8 mouse cellular contexts compared by ENCODE assay signal in genomic region chr15:103347275-103347684, GRCm38 (mm10). TPM values are rescaled to one million over a fixed set of nuclear protein-coding genes. Genes with fewer than 3 reads are reported as not detected.
DNase-seq lines count a peak whose midpoint lies in the region; ATAC-seq and TF ChIP-seq lines count a peak whose summit lies in the region.

No protein-coding gene starts in this region.

- H3K4me1 ChIP-seq in heart, embryonic 11.5 days (ENCODE audit: control insufficient read depth, insufficient read depth, low read length): no peaks in the 10 kb centered on the region
- H3K4me1 ChIP-seq in limb, embryonic 14.5 days (ENCODE audit: control insufficient read depth, insufficient read depth, low read length): no peaks in the 10 kb centered on the region

- H3K9me3 ChIP-seq in heart, embryonic 11.5 days (replicated peaks; ENCODE audit: control insufficient read depth, low read length): no peaks in the 10 kb centered on the region
- H3K9me3 ChIP-seq in limb, embryonic 14.5 days (ENCODE audit: control insufficient read depth, low read length): no peaks in the 10 kb centered on the region

- H3K4me3 ChIP-seq in heart, embryonic 11.5 days (ENCODE audit: low read depth, low read length): no peak overlapping the region
- no peak overlapping the region for H3K4me3 ChIP-seq in limb, embryonic 14.5 days (replicated peaks; ENCODE audit: low read length)

- no peak for TF ChIP-seq POLR2A in limb, embryonic 14.5 days (IDR thresholded peaks at IDR 0.05; ENCODE audit: borderline replicate concordance, extremely low read depth, insufficient read depth, insufficient read length)

- H3K27me3 ChIP-seq in heart, embryonic 11.5 days (ENCODE audit: control insufficient read depth, insufficient read depth, low read length): no peaks in the 10 kb centered on the region
- no peaks in the 10 kb centered on the region for H3K27me3 ChIP-seq in limb, embryonic 14.5 days (ENCODE audit: control insufficient read depth, insufficient read depth, low read length)

- no peak overlapping the region for H3K27ac ChIP-seq in heart, embryonic 11.5 days (ENCODE audit: low read depth, low read length)
- no peak overlapping the region for H3K27ac ChIP-seq in limb, embryonic 14.5 days (replicated peaks; ENCODE audit: low read depth, low read length)

- DNase-seq in heart, adult 11 months: peak; percentile 95
- DNase-seq in A20 (ENCODE audit: low read depth, low spot score): peak; percentile 85
- peak; percentile 94 for DNase-seq in adipocyte (ENCODE audit: low spot score)
- peak; percentile 65 for DNase-seq in gastrocnemius, postnatal 10 days
- DNase-seq in limb, embryonic 14.5 days (ENCODE audit: low spot score): peak; percentile 76
- peak; percentile 83 for DNase-seq in retina, embryonic 14.5 days (ENCODE audit: low spot score)

- peaks cover 59% of the 10 kb centered on the region for H3K36me3 ChIP-seq in heart, embryonic 11.5 days (ENCODE audit: control insufficient read depth, insufficient read depth, low read length)
- peaks cover 87% of the 10 kb centered on the region for H3K36me3 ChIP-seq in limb, embryonic 14.5 days (ENCODE audit: control insufficient read depth, insufficient read depth, low read length)

- H3K4me2 ChIP-seq in heart, embryonic 11.5 days: no peak overlapping the region
- H3K4me2 ChIP-seq in limb, embryonic 14.5 days (replicated peaks; ENCODE audit: low read depth, low read length, severe bottlenecking): no peak overlapping the region

- no peak overlapping the region for H3K9ac ChIP-seq in heart, embryonic 11.5 days (ENCODE audit: low read depth, low read length)
- H3K9ac ChIP-seq in limb, embryonic 14.5 days (ENCODE audit: low read depth, low read length, severe bottlenecking): no peak overlapping the region

- 21% methylated on average over 2 of the region's 2 CpGs for WGBS in heart, embryonic 11.5 days (ENCODE audit: insufficient replicate concordance)
- WGBS in limb, embryonic 14.5 days: 9% methylated on average over 2 of the region's 2 CpGs

- no peak for ATAC-seq in heart, embryonic 11.5 days (replicated peaks; ENCODE audit: insufficient number of reproducible peaks, low FRiP score, low TSS enrichment)
- no peak for ATAC-seq in limb, embryonic 14.5 days (ENCODE audit: low FRiP score, low read depth)
- ATAC-seq in activated CD4-positive, CD25-positive, alpha-beta regulatory T cell, adult 4 months: no peak

RNA-seq across cellular contexts. Expression of gene Zfp385a, which starts 7.4 kb away (rescaled TPM):
- polyA plus RNA-seq in heart, embryonic 11.5 days (2014; fragmentation: Nextera tagmentation; extraction: Ambion mirVana): 10.2 and 11.6 TPM in 2 replicates
- 10 to 100 TPM; 39.3 to 45.7 TPM for total RNA-seq in gastrocnemius, postnatal 10 days (2021)
- 23.4 and 28.8 TPM in 2 replicates for polyA plus RNA-seq in limb, embryonic 14.5 days (2012; rRNA removed)
- polyA plus RNA-seq in limb, embryonic 14.5 days (2014; fragmentation: Nextera tagmentation; extraction: Ambion mirVana): 16.4 and 19.1 TPM in 2 replicates
- polyA plus RNA-seq in activated CD4-positive, CD25-positive, alpha-beta regulatory T cell, adult 4 months (2017; shearing (Covaris generic)): not detected

RNA-seq across cellular contexts. Expression of gene Itga5, which starts 19.3 kb away (rescaled TPM):
- polyA plus RNA-seq in heart, embryonic 11.5 days (2014; fragmentation: Nextera tagmentation; extraction: Ambion mirVana): 66.4 and 82.7 TPM in 2 replicates
- total RNA-seq in gastrocnemius, postnatal 10 days (2021): 10 to 100 TPM; 27.6 to 40.5 TPM
- 71.2 and 91.3 TPM in 2 replicates for polyA plus RNA-seq in limb, embryonic 14.5 days (2012; rRNA removed)
- polyA plus RNA-seq in limb, embryonic 14.5 days (2014; fragmentation: Nextera tagmentation; extraction: Ambion mirVana): 63.4 and 66.5 TPM in 2 replicates
- 1 to 10 TPM; 1.3 to 2.2 TPM for polyA plus RNA-seq in activated CD4-positive, CD25-positive, alpha-beta regulatory T cell, adult 4 months (2017; shearing (Covaris generic))

RNA-seq across cellular contexts. Expression of gene Gpr84, which starts 36.9 kb away (rescaled TPM):
- 0.41 and 0.53 TPM in 2 replicates for polyA plus RNA-seq in heart, embryonic 11.5 days (2014; fragmentation: Nextera tagmentation; extraction: Ambion mirVana)
- total RNA-seq in gastrocnemius, postnatal 10 days (2021): under 1 TPM in 1 of 2 experiments, not detected in 1; 0.14 TPM
- 0.34 and 0.53 TPM in 2 replicates for polyA plus RNA-seq in limb, embryonic 14.5 days (2012; rRNA removed)
- polyA plus RNA-seq in limb, embryonic 14.5 days (2014; fragmentation: Nextera tagmentation; extraction: Ambion mirVana): 0.23 and 0.51 TPM in 2 replicates
- not detected for polyA plus RNA-seq in activated CD4-positive, CD25-positive, alpha-beta regulatory T cell, adult 4 months (2017; shearing (Covaris generic))

Comparison
In these comparisons a context has a peak if more than half of its experiments do, and no peak if none do; other contexts are left out.
1. RNA of gene Zfp385a, which starts 7.4 kb away (polyA plus RNA-seq): 16.4 to 28.8 TPM in limb, embryonic 14.5 days and 10.2 to 11.6 TPM in heart, embryonic 11.5 days; not detected in activated CD4-positive, CD25-positive, alpha-beta regulatory T cell, adult 4 months; every median in the first group is over 10 times any median in the second.
2. RNA of gene Itga5, which starts 19.3 kb away (polyA plus RNA-seq): 63.4 to 91.3 TPM in limb, embryonic 14.5 days and 66.4 to 82.7 TPM in heart, embryonic 11.5 days; 1.3 to 2.2 TPM in activated CD4-positive, CD25-positive, alpha-beta regulatory T cell, adult 4 months; every median in the first group is over 10 times any median in the second.
3. Peak in every context shown above with its lines, with median percentiles within 50 percentile points of each other: DNase-seq.